Mouse (Mus musculus) liver, embryonic 14.5 days (tissue): ENCODE data around the gene Psmd3.

Experiments used
- CTCF ChIP-seq: IDR thresholded peaks from 2 replicates; pipeline ENCODE4 v1.5.1; 2016; ENCODE audit warnings: antibody characterized with exemption, low read depth, control low read depth
- EP300 ChIP-seq: IDR thresholded peaks from 2 replicates; pipeline ENCODE4 v1.6.1; 2016; ENCODE audit warnings: antibody characterized with exemption, low read depth

DNA sequence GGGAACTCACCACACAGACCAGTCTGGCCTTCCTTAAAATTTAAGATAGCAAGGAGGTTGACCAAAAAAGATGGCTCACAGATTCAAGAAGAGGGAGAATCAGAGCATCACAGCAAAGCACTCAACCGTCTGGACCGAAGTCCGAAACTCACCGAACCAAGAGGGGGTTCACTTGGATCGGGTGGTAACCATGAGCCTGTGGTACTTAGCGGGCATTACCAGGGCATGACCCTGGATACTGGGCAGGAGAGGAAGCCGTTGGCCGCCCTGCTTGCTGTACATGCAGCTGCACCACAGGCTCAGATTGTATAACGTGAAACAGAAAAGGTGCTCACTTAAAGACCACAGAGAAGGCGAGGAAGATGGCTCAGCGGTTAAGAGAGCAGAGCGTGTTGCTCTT is 14.9 kb downstream of the Psmd3 start:
- no peak for TF ChIP-seq CTCF
- TF ChIP-seq EP300: no peak
